Mouse (Mus musculus) thymus, postnatal 36 days (tissue): ENCODE results near the gene Gas2.

ENCODE experiments used
- DNase-seq, 2 experiments: peaks; one replicate each; pipeline ENCODE4 v3.0.0; 2022; ENCODE audit warnings: mixed read lengths in 2 of 2

The Gas2 gene

DNA sequence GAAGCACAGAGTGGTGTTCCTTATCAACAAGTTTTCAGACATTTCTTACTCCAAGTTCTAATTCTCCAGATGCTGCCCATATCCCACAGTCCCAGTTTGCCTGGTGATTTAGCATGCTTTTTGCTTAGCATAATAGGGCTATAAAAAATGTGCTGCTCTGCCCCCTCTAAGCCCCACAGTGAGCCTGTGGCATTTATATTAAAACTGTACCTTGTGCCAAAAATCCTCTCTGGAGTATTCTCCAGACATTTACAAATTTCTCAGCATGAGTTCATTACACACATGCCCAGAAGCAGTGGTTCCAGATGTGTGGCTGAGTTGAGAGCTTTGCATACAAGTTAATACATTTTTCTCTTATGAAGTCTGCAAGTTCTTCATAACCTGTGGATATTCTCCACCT is 107.6 kb downstream of the Gas2 start:
- DNase-seq: no peak

DNA sequence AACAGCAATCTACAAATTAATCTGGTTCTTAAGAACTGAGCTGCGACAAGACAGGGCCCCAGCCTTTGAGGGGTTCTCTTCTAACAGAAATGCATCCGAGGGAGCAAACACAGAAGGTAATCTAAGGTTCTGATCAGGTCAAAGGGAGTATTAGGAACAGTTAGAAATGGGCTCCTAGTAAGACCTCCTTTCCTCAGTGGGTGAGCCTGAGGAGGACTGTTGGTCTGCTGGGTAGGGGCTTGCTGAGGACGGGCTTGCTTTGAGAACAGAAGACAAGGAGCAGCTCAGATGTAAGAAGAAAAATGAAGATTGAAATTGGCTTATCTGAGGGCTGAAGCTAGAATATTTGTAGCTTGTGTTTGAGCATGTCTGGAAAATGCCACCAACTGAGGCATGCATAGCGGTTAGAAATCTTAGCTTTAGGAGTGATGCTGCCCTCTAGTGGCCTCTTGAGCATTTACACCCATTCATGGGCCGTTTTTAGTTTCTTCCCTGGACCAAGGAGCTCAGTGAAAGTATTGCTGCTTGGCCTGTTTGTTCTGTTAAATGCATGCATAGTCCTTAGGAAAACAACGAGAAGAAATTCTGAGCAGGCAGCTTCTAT is 110.5 kb downstream of the Gas2 start:
- peak in 1 of 2 experiments; percentile 3 for DNase-seq

GRCm38 (mm10) chr7:51973091-51973490 is 111.3 kb downstream of the Gas2 start:
- no peak for DNase-seq

DNA sequence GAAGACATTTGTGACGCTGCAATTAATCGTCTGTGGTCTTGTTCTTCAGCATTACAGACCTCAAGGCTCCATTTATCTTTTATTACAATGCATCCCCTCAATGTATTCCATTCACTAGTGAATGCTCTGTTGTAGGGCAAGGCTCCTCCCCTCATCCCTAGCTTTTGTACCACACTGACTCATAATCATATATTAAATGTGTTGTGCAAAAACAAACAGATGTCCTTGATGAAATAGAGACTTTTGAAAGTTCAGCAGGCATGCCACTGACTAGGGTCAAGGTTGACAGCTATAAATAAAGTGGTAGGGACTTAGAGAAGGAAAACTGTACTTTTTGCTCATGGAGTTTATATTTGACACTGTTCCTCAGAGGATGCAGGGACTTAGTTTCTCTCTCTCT is 111.7 kb downstream of the Gas2 start:
- no peak for DNase-seq

DNA sequence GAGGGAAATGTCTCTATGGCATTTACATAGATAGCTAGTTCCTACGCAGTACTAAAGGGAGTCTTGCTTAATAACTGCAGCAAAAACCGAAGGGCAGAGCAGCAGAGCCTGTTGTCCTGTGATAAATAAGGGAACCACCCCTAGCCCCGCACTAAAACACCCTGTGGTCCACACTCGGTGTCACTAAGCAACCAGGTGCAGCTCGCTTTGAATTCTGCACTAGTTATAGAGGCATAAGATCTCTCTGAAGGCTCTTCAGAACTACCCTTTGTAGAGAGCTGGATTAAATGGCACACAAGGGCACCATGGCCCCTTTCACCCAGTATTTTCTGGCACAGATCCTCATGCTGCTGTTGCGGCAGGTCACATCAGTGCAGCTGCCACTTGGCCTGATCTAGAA is 113.4 kb downstream of the Gas2 start:
- no peak for DNase-seq

- DNase-seq: no peak
Measured at GRCm38 (mm10) chr7:51979271-51979670, 117.5 kb downstream of the Gas2 start.

- no peak for DNase-seq
Measured at GRCm38 (mm10) chr7:51982303-51982702, 120.5 kb downstream of the Gas2 start.

DNA sequence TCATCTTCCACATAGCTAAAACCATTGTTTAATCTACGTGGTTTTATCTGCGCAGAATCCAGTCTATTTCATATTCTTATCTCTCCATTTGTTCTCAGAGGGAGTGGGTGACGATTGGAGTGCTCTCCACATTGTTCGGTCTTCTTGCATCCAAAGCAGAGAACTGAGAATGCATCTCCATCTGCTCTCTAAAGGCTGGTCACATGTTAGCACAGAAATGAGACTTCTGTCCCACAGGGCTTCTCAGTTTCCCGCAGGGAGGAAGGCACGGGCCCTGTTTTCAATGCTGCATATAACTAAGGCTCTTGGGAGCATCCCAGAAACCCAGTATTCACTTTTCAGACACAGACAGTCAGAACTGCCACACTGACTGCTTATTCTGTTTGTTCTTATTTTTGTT is 123.9 kb downstream of the Gas2 start:
- DNase-seq: no peak

DNA sequence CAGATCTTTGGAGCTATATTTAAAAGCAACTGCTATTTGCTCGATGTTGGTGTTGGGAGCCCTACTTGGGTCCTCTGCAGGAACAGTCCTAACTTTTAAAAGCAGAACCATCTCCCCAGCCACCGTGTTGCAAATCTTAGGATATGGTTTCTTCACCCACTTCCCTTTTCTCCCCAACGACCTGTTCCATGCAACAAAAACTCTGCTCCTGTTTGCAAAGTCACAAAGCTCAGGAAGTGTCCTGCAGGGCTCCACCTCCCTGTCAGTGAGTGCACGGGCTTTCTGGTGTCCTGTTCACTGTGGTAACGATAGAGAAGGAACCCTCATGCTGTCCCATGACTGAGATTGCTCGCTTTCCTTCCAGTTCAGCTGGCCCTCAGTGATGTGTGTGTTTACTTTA is 125.1 kb downstream of the Gas2 start:
- DNase-seq: no peak

DNA sequence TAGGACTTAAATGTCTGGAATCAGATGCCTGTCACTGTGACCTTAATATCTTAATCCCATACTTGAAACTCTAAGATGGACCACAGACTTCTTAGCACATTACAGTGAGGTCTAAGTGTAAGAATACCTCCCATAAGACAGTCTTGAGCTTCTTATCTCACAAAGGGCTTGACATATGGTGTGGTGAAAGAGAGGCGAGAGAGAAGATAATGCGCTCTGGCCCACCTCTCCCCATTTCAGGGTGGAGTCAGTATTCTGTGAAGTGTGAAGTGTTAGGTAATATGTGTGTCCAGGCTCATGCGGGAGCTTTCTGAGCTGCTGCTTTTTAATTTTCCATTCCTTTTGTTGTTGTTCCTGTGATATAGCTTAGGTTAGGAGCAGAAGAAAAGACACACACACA is 129.2 kb downstream of the Gas2 start:
- no peak for DNase-seq

GRCm38 (mm10) chr7:52005511-52006295 is 143.9 kb downstream of the Gas2 start, which contains the start of gene Svip:
Gene Svip, minus strand, starts transcription at chr7:52006018.
- DNase-seq: peak; percentile 42 to 60

GRCm38 (mm10) chr7:52006296-52006630 is 144.4 kb downstream of the Gas2 start:
- no peak for DNase-seq

GRCm38 (mm10) chr7:52007138-52007537 is 145.3 kb downstream of the Gas2 start:
- DNase-seq: no peak

GRCm38 (mm10) chr7:52013457-52013856 is 151.6 kb downstream of the Gas2 start:
- no peak for DNase-seq

DNA sequence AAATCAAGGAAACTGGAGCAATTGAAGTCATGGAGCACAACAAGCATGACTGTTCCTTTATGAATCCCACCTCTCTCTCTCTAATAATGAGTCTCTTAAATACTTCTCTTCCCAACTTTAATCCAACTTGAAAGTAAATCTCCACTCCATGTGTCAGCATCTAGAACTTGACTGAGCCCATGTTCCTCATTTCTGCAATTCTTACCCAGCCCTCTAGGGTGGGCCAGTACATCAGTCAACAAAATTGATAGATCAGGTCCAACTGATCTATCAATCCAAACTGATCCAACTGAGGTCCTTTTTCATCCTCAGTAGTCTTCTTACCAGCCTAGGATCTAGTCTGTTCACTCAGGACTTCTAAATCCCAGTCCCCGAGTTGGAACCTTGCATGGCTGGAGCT is 153.4 kb downstream of the Gas2 start:
- DNase-seq: no peak

GRCm38 (mm10) chr7:52015628-52016027 is 153.8 kb downstream of the Gas2 start, which contains the start of gene 1700015G11Rik:
Gene 1700015G11Rik, minus strand, starts transcription at chr7:52015728.
- no peak for DNase-seq

- no peak for DNase-seq
Measured at GRCm38 (mm10) chr7:52022039-52022438, 160.2 kb downstream of the Gas2 start.

- DNase-seq: no peak
Measured at GRCm38 (mm10) chr7:52024050-52024626, 162.3 kb downstream of the Gas2 start.

- no peak for DNase-seq
Measured at GRCm38 (mm10) chr7:52037600-52038582, 176.1 kb downstream of the Gas2 start.
